Mouse (Mus musculus): ENCODE measurements around the gene Ffar3. TPM values are rescaled to one million over a fixed set of nuclear protein-coding genes. Genes with fewer than 3 reads are reported as not detected.
"Not testable (repeated sequence)": the region's sequence is repeated elsewhere in the genome, so short reads cannot be mapped to it uniquely, and the experiment has no call there.

Ffar3 gene
- polyA plus RNA-seq, 1 experiment from 2014 or later: not detected

GRCm38 (mm10) chr7:30847386-30847785 lies 8.6 kb downstream of the Ffar3 start:
- TF ChIP-seq CTCF (IDR thresholded peaks at IDR 0.05; ENCODE audit: low read depth): no peak

DNA sequence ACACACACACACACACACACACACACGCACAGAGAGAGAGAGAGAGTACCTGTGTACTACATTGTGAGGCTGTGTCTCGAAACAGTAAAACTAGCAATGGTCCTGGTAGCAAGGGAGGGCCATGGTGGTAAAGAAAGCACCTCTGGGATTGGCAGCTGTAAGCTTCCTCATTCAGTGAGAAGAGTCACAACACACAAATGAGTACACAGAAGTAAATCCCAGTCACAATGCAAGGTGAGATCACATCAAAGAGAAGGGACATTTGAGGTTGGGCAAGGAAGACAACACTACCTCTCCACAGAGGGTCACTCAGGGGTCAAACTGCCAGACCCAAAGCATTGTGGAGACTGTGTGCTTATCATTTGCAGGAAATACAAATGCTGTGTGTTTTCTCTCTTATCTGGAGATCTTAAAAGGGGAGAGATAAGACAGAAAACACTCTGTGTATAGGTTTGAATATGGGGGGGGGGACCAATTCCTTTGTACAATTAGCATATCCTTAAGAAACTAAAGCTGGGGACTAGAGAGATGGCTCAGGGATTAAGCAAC lies 9.4 kb downstream of the Ffar3 start:
- H3K9me3 ChIP-seq (ENCODE audit: low read depth, low read length): no peaks in the 10 kb centered on the region
- H3K4me2 ChIP-seq: no peak overlapping the region
- no peaks in the 10 kb centered on the region for H3K4me1 ChIP-seq (ENCODE audit: insufficient read depth)
- H3K27me3 ChIP-seq (ENCODE audit: insufficient read depth, low read length): no peaks in the 10 kb centered on the region
- WGBS: 44% methylated on average over 2 of the region's 2 CpGs
- no peaks in the 10 kb centered on the region for H3K36me3 ChIP-seq (ENCODE audit: insufficient read depth)
- no peak overlapping the region for H3K4me3 ChIP-seq (ENCODE audit: low read depth, low read length)
- TF ChIP-seq CTCF (IDR thresholded peaks at IDR 0.05; ENCODE audit: low read depth): no peak
- no peak overlapping the region for H3K9ac ChIP-seq
- ATAC-seq (ENCODE audit: insufficient read depth) (no peak), DNase-seq (no peak)
- no peak overlapping the region for H3K27ac ChIP-seq (ENCODE audit: low read depth)

More at GRCm38 (mm10) chr7:30847386-30847785, 8.6 kb downstream of the Ffar3 start:
- H3K9me3 ChIP-seq (ENCODE audit: low read depth, low read length): no peaks in the 10 kb centered on the region
- H3K4me3 ChIP-seq (ENCODE audit: low read depth, low read length): no peak overlapping the region
- ATAC-seq (ENCODE audit: insufficient read depth) (no peak), DNase-seq (no peak)
- no peaks in the 10 kb centered on the region for H3K36me3 ChIP-seq (ENCODE audit: insufficient read depth)
- H3K4me1 ChIP-seq (ENCODE audit: insufficient read depth): no peaks in the 10 kb centered on the region
- no peak overlapping the region for H3K4me2 ChIP-seq
- WGBS: 61% methylated on average over 5 of the region's 5 CpGs
- no peaks in the 10 kb centered on the region for H3K27me3 ChIP-seq (ENCODE audit: insufficient read depth, low read length)
- H3K9ac ChIP-seq: no peak overlapping the region
- H3K27ac ChIP-seq (ENCODE audit: low read depth): no peak overlapping the region

DNA sequence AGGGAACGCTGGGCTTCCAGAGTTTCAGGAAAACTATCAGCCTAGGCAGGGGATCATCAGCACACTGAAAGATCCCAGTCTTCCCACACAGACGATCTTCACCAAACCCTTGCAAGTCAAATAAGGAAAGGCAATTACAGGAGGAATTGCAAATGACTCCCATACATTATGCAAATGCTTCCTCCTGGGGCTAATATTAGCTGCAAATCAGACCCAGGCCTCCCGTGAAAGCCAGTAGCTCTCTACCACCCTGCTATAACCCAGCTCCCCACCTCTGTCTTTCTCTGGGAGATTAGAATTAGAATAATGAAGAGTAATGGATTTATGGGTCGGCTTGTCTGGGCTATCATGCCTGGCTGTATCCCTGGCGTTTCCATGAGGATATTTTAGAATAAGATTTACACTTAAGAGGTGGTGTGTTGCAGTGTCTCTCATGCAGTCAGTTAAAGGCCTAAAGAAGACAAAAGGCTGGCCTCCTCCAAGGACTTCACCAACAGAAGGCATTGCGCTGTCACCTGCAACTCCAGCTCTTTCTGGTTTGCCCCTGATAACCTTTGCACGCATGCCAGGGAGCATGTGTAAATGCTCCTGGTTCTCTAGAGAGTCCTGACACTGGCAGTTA lies 11.2 kb downstream of the Ffar3 start:
- Histone ChIP-seq H3K4me2 (no peak overlapping the region), H3K36me3 (ENCODE audit: insufficient read depth) (no peaks in the 10 kb centered on the region), H3K27me3 (ENCODE audit: insufficient read depth, low read length) (no peaks in the 10 kb centered on the region), H3K9me3 (ENCODE audit: low read depth, low read length) (no peaks in the 10 kb centered on the region), H3K9ac (no peak overlapping the region), H3K4me3 (ENCODE audit: low read depth, low read length) (no peak overlapping the region), H3K4me1 (ENCODE audit: insufficient read depth) (no peaks in the 10 kb centered on the region), H3K27ac (ENCODE audit: low read depth) (no peak overlapping the region)
- WGBS: 30% methylated on average over 7 of the region's 7 CpGs
- ATAC-seq (ENCODE audit: insufficient read depth) (no peak), DNase-seq (no peak)
- TF ChIP-seq CTCF (IDR thresholded peaks at IDR 0.05; ENCODE audit: low read depth): no peak

DNA sequence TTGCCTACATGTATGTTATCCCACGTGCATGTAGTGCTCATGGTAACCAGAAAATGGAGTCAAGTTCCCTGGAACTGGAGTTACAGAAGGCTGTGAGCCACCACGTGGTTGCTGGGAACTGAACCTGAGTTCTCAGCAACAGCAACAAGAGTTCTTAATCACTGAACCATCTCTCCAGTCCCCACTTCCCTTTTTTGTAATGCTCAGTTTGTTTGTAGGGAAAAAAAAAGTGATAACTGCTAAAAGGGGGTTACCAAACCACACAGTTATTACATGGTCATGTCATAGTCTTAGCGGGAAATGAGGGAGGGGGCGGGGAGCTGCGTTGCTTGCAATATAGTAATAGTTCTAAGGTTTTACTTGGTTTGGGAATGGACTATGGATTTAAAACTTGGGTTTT lies 13.9 kb downstream of the Ffar3 start:
- Histone ChIP-seq H3K27me3 (ENCODE audit: insufficient read depth, low read length) (no peaks in the 10 kb centered on the region), H3K4me3 (ENCODE audit: low read depth, low read length) (no peak overlapping the region), H3K27ac (ENCODE audit: low read depth) (no peak overlapping the region), H3K9ac (no peak overlapping the region), H3K4me2 (no peak overlapping the region), H3K4me1 (ENCODE audit: insufficient read depth) (no peaks in the 10 kb centered on the region), H3K36me3 (ENCODE audit: insufficient read depth) (no peaks in the 10 kb centered on the region), H3K9me3 (ENCODE audit: low read depth, low read length) (no peaks in the 10 kb centered on the region)
- WGBS: 85% methylated on average over 5 of the region's 5 CpGs
- TF ChIP-seq CTCF (IDR thresholded peaks at IDR 0.05; ENCODE audit: low read depth): no peak
- no peak for ATAC-seq (ENCODE audit: insufficient read depth)
- no peak for DNase-seq

GRCm38 (mm10) chr7:30841379-30841778 lies 14.6 kb downstream of the Ffar3 start:
- 67% methylated on average over 4 of the region's 4 CpGs for WGBS
- H3K4me1 ChIP-seq (ENCODE audit: insufficient read depth): no peaks in the 10 kb centered on the region
- no peak overlapping the region for H3K9ac ChIP-seq
- H3K36me3 ChIP-seq (ENCODE audit: insufficient read depth): no peaks in the 10 kb centered on the region
- no peak overlapping the region for H3K4me2 ChIP-seq
- H3K27me3 ChIP-seq (ENCODE audit: insufficient read depth, low read length): no peaks in the 10 kb centered on the region
- TF ChIP-seq CTCF (IDR thresholded peaks at IDR 0.05; ENCODE audit: low read depth): no peak
- no peak overlapping the region for H3K4me3 ChIP-seq (ENCODE audit: low read depth, low read length)
- no peak for ATAC-seq (ENCODE audit: insufficient read depth)
- no peak overlapping the region for H3K27ac ChIP-seq (ENCODE audit: low read depth)
- DNase-seq: no peak
- H3K9me3 ChIP-seq (ENCODE audit: low read depth, low read length): no peaks in the 10 kb centered on the region

GRCm38 (mm10) chr7:30840306-30840705 lies 15.7 kb downstream of the Ffar3 start:
- no peaks in the 10 kb centered on the region for H3K4me1 ChIP-seq (ENCODE audit: insufficient read depth)
- 55% methylated on average over 3 of the region's 3 CpGs for WGBS
- ATAC-seq (ENCODE audit: insufficient read depth) (no peak), DNase-seq (peak; percentile 59)
- H3K27ac ChIP-seq (ENCODE audit: low read depth): no peak overlapping the region
- no peaks in the 10 kb centered on the region for H3K27me3 ChIP-seq (ENCODE audit: insufficient read depth, low read length)
- H3K4me2 ChIP-seq: no peak overlapping the region
- H3K9me3 ChIP-seq (ENCODE audit: low read depth, low read length): no peaks in the 10 kb centered on the region
- no peak overlapping the region for H3K9ac ChIP-seq
- no peak overlapping the region for H3K4me3 ChIP-seq (ENCODE audit: low read depth, low read length)
- TF ChIP-seq CTCF (IDR thresholded peaks at IDR 0.05; ENCODE audit: low read depth): no peak
- H3K36me3 ChIP-seq (ENCODE audit: insufficient read depth): no peaks in the 10 kb centered on the region

GRCm38 (mm10) chr7:30837277-30837676 lies 18.7 kb downstream of the Ffar3 start:
- DNase-seq: no peak
- H3K9me3 ChIP-seq (ENCODE audit: low read depth, low read length): no peaks in the 10 kb centered on the region
- no peak for ATAC-seq (ENCODE audit: insufficient read depth)
- no peak overlapping the region for H3K4me2 ChIP-seq
- H3K4me1 ChIP-seq (ENCODE audit: insufficient read depth): no peaks in the 10 kb centered on the region
- no peak overlapping the region for H3K4me3 ChIP-seq (ENCODE audit: low read depth, low read length)
- TF ChIP-seq CTCF (IDR thresholded peaks at IDR 0.05; ENCODE audit: low read depth): no peak
- H3K27me3 ChIP-seq (ENCODE audit: insufficient read depth, low read length): no peaks in the 10 kb centered on the region
- no peaks in the 10 kb centered on the region for H3K36me3 ChIP-seq (ENCODE audit: insufficient read depth)
- no peak overlapping the region for H3K9ac ChIP-seq
- no peak overlapping the region for H3K27ac ChIP-seq (ENCODE audit: low read depth)

- H3K36me3 ChIP-seq (ENCODE audit: insufficient read depth); H3K4me3 ChIP-seq (ENCODE audit: low read depth, low read length); H3K9ac ChIP-seq; H3K27me3 ChIP-seq (ENCODE audit: insufficient read depth, low read length); DNase-seq; H3K9me3 ChIP-seq (ENCODE audit: low read depth, low read length); H3K4me2 ChIP-seq; H3K27ac ChIP-seq (ENCODE audit: low read depth); H3K4me1 ChIP-seq (ENCODE audit: insufficient read depth); ATAC-seq (ENCODE audit: insufficient read depth): not testable (repeated sequence)
- 33% methylated on average over 8 of the region's 11 CpGs for WGBS
These were observed 23.3 kb downstream of the Ffar3 start for GRCm38 (mm10) chr7:30832684-30833083.

Measured in lung, embryonic 14.5 days (tissue).